Mouse (Mus musculus): ENCODE data around the gene Preb. TPM values are rescaled to one million over a fixed set of nuclear protein-coding genes. Genes with fewer than 3 reads are reported as not detected.

Preb gene
- polyA plus RNA-seq, 1 experiment from 2014 or later = 133 TPM

- H3K27me3 ChIP-seq = no peaks in the 10 kb centered on the region
- no peak overlapping the region for H3K9ac ChIP-seq
- H3K4me2 ChIP-seq = no peak overlapping the region
- no peaks in the 10 kb centered on the region for H3K9me3 ChIP-seq
- ATAC-seq (ENCODE audit: insufficient number of reproducible peaks, insufficient read depth, low FRiP score, low TSS enrichment, low read depth) = no peak
- H3K4me3 ChIP-seq = no peak overlapping the region
- peaks cover 62% of the 10 kb centered on the region for H3K36me3 ChIP-seq
- no peak overlapping the region for H3K27ac ChIP-seq
- 96% methylated on average over 6 of the region's 6 CpGs for WGBS
- H3K4me1 ChIP-seq = peaks cover 31% of the 10 kb centered on the region
These were observed 6.1 kb downstream of the Preb start for GRCm38 (mm10) chr5:30954065-30954464.

GRCm38 (mm10) chr5:30952551-30952950 lies 7.6 kb downstream of the Preb start:
- no peak overlapping the region for H3K4me3 ChIP-seq
- no peaks in the 10 kb centered on the region for H3K9me3 ChIP-seq
- 87% methylated on average over 5 of the region's 5 CpGs for WGBS
- no peaks in the 10 kb centered on the region for H3K27me3 ChIP-seq
- H3K9ac ChIP-seq = no peak overlapping the region
- peaks cover 48% of the 10 kb centered on the region for H3K36me3 ChIP-seq
- H3K4me2 ChIP-seq = no peak overlapping the region
- peaks cover 24% of the 10 kb centered on the region for H3K4me1 ChIP-seq
- ATAC-seq (ENCODE audit: insufficient number of reproducible peaks, insufficient read depth, low FRiP score, low TSS enrichment, low read depth) = no peak
- H3K27ac ChIP-seq = no peak overlapping the region

GRCm38 (mm10) chr5:30951706-30952105 lies 8.5 kb downstream of the Preb start:
- Histone ChIP-seq H3K27me3 (no peaks in the 10 kb centered on the region), H3K27ac (no peak overlapping the region), H3K36me3 (peaks cover 44% of the 10 kb centered on the region), H3K4me1 (peaks cover 21% of the 10 kb centered on the region), H3K9me3 (no peaks in the 10 kb centered on the region), H3K4me2 (no peak overlapping the region), H3K4me3 (no peak overlapping the region), H3K9ac (no peak overlapping the region)
- WGBS = 91% methylated on average over 6 of the region's 6 CpGs
- ATAC-seq (ENCODE audit: insufficient number of reproducible peaks, insufficient read depth, low FRiP score, low TSS enrichment, low read depth) = no peak

- H3K9me3 ChIP-seq = no peaks in the 10 kb centered on the region
- peaks cover 21% of the 10 kb centered on the region for H3K4me1 ChIP-seq
- H3K27ac ChIP-seq = peak overlapping the region; percentile 83; the same call in 1 of the 2 replicates
- H3K27me3 ChIP-seq = peaks cover 4% of the 10 kb centered on the region; the same call in 1 of the 2 replicates
- ATAC-seq (ENCODE audit: insufficient number of reproducible peaks, insufficient read depth, low FRiP score, low TSS enrichment, low read depth) = no peak
- H3K36me3 ChIP-seq = peaks cover 42% of the 10 kb centered on the region
- H3K4me3 ChIP-seq = no peak overlapping the region
- no peak overlapping the region for H3K9ac ChIP-seq
- peak overlapping the region; percentile 89 for H3K4me2 ChIP-seq
- 93% methylated on average over 2 of the region's 2 CpGs for WGBS
These were observed 9.2 kb downstream of the Preb start for GRCm38 (mm10) chr5:30950922-30951321.

GRCm38 (mm10) chr5:30950451-30950850 lies 9.7 kb downstream of the Preb start:
- Histone ChIP-seq H3K4me1 (peaks cover 22% of the 10 kb centered on the region), H3K9ac (peak overlapping the region; percentile 61; the same call in 1 of the 2 replicates), H3K27me3 (peaks cover 9% of the 10 kb centered on the region), H3K4me3 (peak overlapping the region; percentile 56), H3K36me3 (peaks cover 37% of the 10 kb centered on the region), H3K27ac (peak overlapping the region; percentile 83), H3K4me2 (peak overlapping the region; percentile 89), H3K9me3 (no peaks in the 10 kb centered on the region)
- 55% methylated on average over 4 of the region's 4 CpGs for WGBS
- ATAC-seq (ENCODE audit: insufficient number of reproducible peaks, insufficient read depth, low FRiP score, low TSS enrichment, low read depth) = no peak

GRCm38 (mm10) chr5:30949654-30950326 lies 10.4 kb downstream of the Preb start:
- peak overlapping the region; percentile 56 for H3K4me3 ChIP-seq
- WGBS = under 1% methylated on average over 31 of the region's 31 CpGs
- no peaks in the 10 kb centered on the region for H3K9me3 ChIP-seq
- peaks cover 16% of the 10 kb centered on the region for H3K27me3 ChIP-seq
- H3K9ac ChIP-seq = peak overlapping the region; percentile 61
- H3K36me3 ChIP-seq = peaks cover 30% of the 10 kb centered on the region
- peak overlapping the region; percentile 89 for H3K4me2 ChIP-seq
- peak; percentile 83 for ATAC-seq (ENCODE audit: insufficient number of reproducible peaks, insufficient read depth, low FRiP score, low TSS enrichment, low read depth)
- peaks cover 28% of the 10 kb centered on the region for H3K4me1 ChIP-seq
- H3K27ac ChIP-seq = peak overlapping the region; percentile 83

GRCm38 (mm10) chr5:30948620-30949019 lies 11.5 kb downstream of the Preb start:
- 70% methylated on average over 5 of the region's 5 CpGs for WGBS
- peaks cover 28% of the 10 kb centered on the region for H3K4me1 ChIP-seq
- H3K9me3 ChIP-seq = no peaks in the 10 kb centered on the region
- no peak overlapping the region for H3K27ac ChIP-seq
- no peak overlapping the region for H3K4me2 ChIP-seq
- no peak overlapping the region for H3K4me3 ChIP-seq
- peaks cover 21% of the 10 kb centered on the region for H3K27me3 ChIP-seq
- peaks cover 19% of the 10 kb centered on the region for H3K36me3 ChIP-seq
- no peak overlapping the region for H3K9ac ChIP-seq
- ATAC-seq (ENCODE audit: insufficient number of reproducible peaks, insufficient read depth, low FRiP score, low TSS enrichment, low read depth) = no peak

GRCm38 (mm10) chr5:30944956-30945781 lies 15.0 kb downstream of the Preb start, which contains the start of gene Cgref1:
Gene Cgref1, minus strand, starts transcription at chr5:30945591.
- 5% methylated on average over 44 of the region's 44 CpGs for WGBS
- Histone ChIP-seq H3K27me3 (peaks cover 21% of the 10 kb centered on the region), H3K4me3 (peak within 1 kb of the TSS; percentile 50), H3K4me2 (peak within 1 kb of the TSS; percentile 89), H3K9ac (peak within 1 kb of the TSS; percentile 70), H3K9me3 (no peaks in the 10 kb centered on the region), H3K27ac (no peak within 1 kb of the TSS; the same call in 1 of the 2 replicates), H3K36me3 (no peaks in the 10 kb centered on the region), H3K4me1 (peaks cover 21% of the 10 kb centered on the region)
- no peak for ATAC-seq (ENCODE audit: insufficient number of reproducible peaks, insufficient read depth, low FRiP score, low TSS enrichment, low read depth)

GRCm38 (mm10) chr5:30944344-30944743 lies 15.8 kb downstream of the Preb start:
- Histone ChIP-seq H3K9ac (no peak overlapping the region), H3K9me3 (no peaks in the 10 kb centered on the region), H3K4me1 (peaks cover 16% of the 10 kb centered on the region), H3K4me2 (no peak overlapping the region), H3K27ac (no peak overlapping the region), H3K27me3 (peaks cover 21% of the 10 kb centered on the region), H3K4me3 (no peak overlapping the region), H3K36me3 (no peaks in the 10 kb centered on the region)
- 86% methylated on average over 6 of the region's 6 CpGs for WGBS
- no peak for ATAC-seq (ENCODE audit: insufficient number of reproducible peaks, insufficient read depth, low FRiP score, low TSS enrichment, low read depth)

GRCm38 (mm10) chr5:30943004-30943403 lies 17.2 kb downstream of the Preb start:
- Histone ChIP-seq H3K9me3 (no peaks in the 10 kb centered on the region), H3K27ac (no peak overlapping the region), H3K4me3 (no peak overlapping the region), H3K36me3 (no peaks in the 10 kb centered on the region), H3K4me2 (no peak overlapping the region), H3K9ac (no peak overlapping the region), H3K4me1 (peaks cover 7% of the 10 kb centered on the region), H3K27me3 (peaks cover 21% of the 10 kb centered on the region)
- WGBS = 87% methylated on average over 2 of the region's 2 CpGs
- no peak for ATAC-seq (ENCODE audit: insufficient number of reproducible peaks, insufficient read depth, low FRiP score, low TSS enrichment, low read depth)

- Histone ChIP-seq H3K4me2 (no peak overlapping the region), H3K9ac (no peak overlapping the region), H3K4me1 (no peaks in the 10 kb centered on the region), H3K27me3 (no peaks in the 10 kb centered on the region), H3K36me3 (no peaks in the 10 kb centered on the region), H3K27ac (no peak overlapping the region), H3K9me3 (no peaks in the 10 kb centered on the region), H3K4me3 (no peak overlapping the region)
- no peak for ATAC-seq (ENCODE audit: insufficient number of reproducible peaks, insufficient read depth, low FRiP score, low TSS enrichment, low read depth)
- WGBS = 92% methylated on average over 5 of the region's 5 CpGs
These were observed 25.3 kb downstream of the Preb start for GRCm38 (mm10) chr5:30934725-30935461.
